Mouse (Mus musculus) intestine, embryonic 16.5 days (tissue): ENCODE measurements around the gene Olfr1164. TPM values are rescaled to one million over a fixed set of nuclear protein-coding genes. Genes with fewer than 3 reads are reported as not detected.

Source experiments
- ATAC-seq: fragments of 200-750 bp; cut with Nextera tagmentation; 2 replicates; pipeline ENCODE4 v1.8.0; 2017; ENCODE audit warnings: moderate TSS enrichment, moderate library complexity
- H3K27ac ChIP-seq: fragments of 300-500 bp; sonication (generic); 2 replicates; pipeline ENCODE4 v1.5.1; 2014; ENCODE audit warnings: mild to moderate bottlenecking, low read length
- H3K27me3 ChIP-seq: fragments of 300-500 bp; sonication (generic); replicated peaks from 2 replicates; pipeline ENCODE4 v1.6.1; 2014; ENCODE audit warnings: low read length, control low read depth, mixed read lengths; ENCODE audit not compliant: control insufficient read depth, insufficient read depth
- H3K36me3 ChIP-seq: fragments of 300-500 bp; sonication (generic); 2 replicates; pipeline ENCODE4 v1.6.1; 2014; ENCODE audit warnings: low read length, control low read depth; ENCODE audit not compliant: control insufficient read depth, insufficient read depth
- H3K4me1 ChIP-seq: fragments of 300-500 bp; sonication (generic); 2 replicates; pipeline ENCODE4 v1.6.1; 2014; ENCODE audit warnings: low read length, control low read depth, mixed read lengths; ENCODE audit not compliant: control insufficient read depth, insufficient read depth
- H3K4me2 ChIP-seq: fragments of 300-500 bp; sonication (generic); 2 replicates; pipeline ENCODE4 v1.6.1; 2014; ENCODE audit warnings: low read depth, low read length, control low read depth
- H3K4me3 ChIP-seq: fragments of 300-500 bp; sonication (generic); 2 replicates; pipeline ENCODE4 v1.5.1; 2014; ENCODE audit warnings: mild to moderate bottlenecking, low read length
- H3K9ac ChIP-seq: fragments of 300-500 bp; sonication (generic); 2 replicates; pipeline ENCODE4 v1.6.1; 2014; ENCODE audit warnings: low read depth, low read length
- H3K9me3 ChIP-seq: fragments of 300-500 bp; sonication (generic); 2 replicates; pipeline ENCODE4 v1.6.1; 2016; ENCODE audit warnings: low read length, control low read depth; ENCODE audit not compliant: control insufficient read depth
- WGBS: fragments of 180-500 bp; shearing (Covaris S2); extraction: QIAGEN DNeasy Blood & Tissue Kit; methylation state at CpG from one replicate; pipeline ENCODE4 v1.1.7; 2014; 5-methylcytosine and 5-hydroxymethylcytosine counted together
- polyA plus RNA-seq: library from polyadenylated mRNA; unstranded; fragments of >200 nt; fragmentation: Nextera tagmentation; extraction: Ambion mirVana; gene quantifications from 2 replicates; pipeline ENCODE4 v1.2.1, GENCODE M21; 2015

Olfr1164 gene
- not detected in 2 replicates for polyA plus RNA-seq

- Histone ChIP-seq H3K27me3 (no peaks in the 10 kb centered on the region), H3K4me3 (no peak within 1 kb of the TSS), H3K4me1 (no peaks in the 10 kb centered on the region), H3K27ac (no peak within 1 kb of the TSS), H3K9ac (no peak within 1 kb of the TSS), H3K36me3 (no peaks in the 10 kb centered on the region), H3K9me3 (no peaks in the 10 kb centered on the region), H3K4me2 (no peak within 1 kb of the TSS)
- ATAC-seq = no peak
- WGBS = 70% methylated on average over 4 of the region's 4 CpGs
Measured at GRCm38 (mm10) chr2:88093866-88094265, at the start of gene Olfr1164. Gene Olfr1164 (minus strand): TSS chr2:88093966.

GRCm38 (mm10) chr2:88128172-88128571 is 34.4 kb upstream of the Olfr1164 start, which contains the start of gene Olfr1166:
Gene Olfr1166 (minus strand): TSS chr2:88128272.
- H3K36me3 ChIP-seq = no peaks in the 10 kb centered on the region
- 85% methylated on average over 1 of the region's 1 CpGs for WGBS

GRCm38 (mm10) chr2:88071730-88072129 is 22.0 kb downstream of the Olfr1164 start, which contains the start of gene Olfr1163:
Gene Olfr1163 (minus strand): TSS chr2:88071830.
- Histone ChIP-seq H3K9me3 (no peaks in the 10 kb centered on the region), H3K4me3 (no peak within 1 kb of the TSS), H3K4me2 (no peak within 1 kb of the TSS), H3K27ac (no peak within 1 kb of the TSS), H3K27me3 (no peaks in the 10 kb centered on the region), H3K4me1 (no peaks in the 10 kb centered on the region), H3K9ac (no peak within 1 kb of the TSS), H3K36me3 (no peaks in the 10 kb centered on the region)
- ATAC-seq = no peak

More at GRCm38 (mm10) chr2:88128172-88128571, 34.4 kb upstream of the Olfr1164 start, which contains the start of gene Olfr1166:
- Histone ChIP-seq H3K4me3 (no peak within 1 kb of the TSS), H3K27me3 (no peaks in the 10 kb centered on the region), H3K27ac (no peak within 1 kb of the TSS), H3K9ac (no peak within 1 kb of the TSS), H3K4me2 (no peak within 1 kb of the TSS), H3K4me1 (no peaks in the 10 kb centered on the region), H3K9me3 (no peaks in the 10 kb centered on the region)
- no peak for ATAC-seq

DNA sequence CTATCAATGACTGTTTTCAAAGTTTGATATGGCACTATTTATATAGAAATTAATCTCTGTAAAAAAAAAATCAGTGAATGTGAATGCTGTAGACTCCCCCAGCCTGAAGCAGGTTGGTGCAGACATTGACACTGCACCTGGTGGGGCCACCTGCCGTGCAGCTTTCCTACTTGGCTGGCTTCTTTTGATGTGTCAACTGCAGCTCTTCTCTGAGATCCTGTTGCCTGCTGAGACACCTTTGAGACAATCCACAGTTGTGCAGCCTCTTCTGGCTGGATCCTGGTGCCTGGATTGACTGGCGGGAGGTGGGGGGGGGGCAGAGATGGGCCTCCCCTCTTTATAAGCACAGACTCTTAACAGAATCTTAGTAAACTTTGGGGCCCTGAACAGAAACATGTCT is 30.2 kb downstream of the Olfr1164 start:
- H3K9ac ChIP-seq = no peak overlapping the region
- H3K27me3 ChIP-seq = no peaks in the 10 kb centered on the region
- WGBS = 87% methylated on average over 2 of the region's 2 CpGs
- ATAC-seq = no peak
- H3K9me3 ChIP-seq = no peaks in the 10 kb centered on the region
- no peak overlapping the region for H3K4me3 ChIP-seq
- no peaks in the 10 kb centered on the region for H3K36me3 ChIP-seq
- H3K4me2 ChIP-seq = no peak overlapping the region
- no peaks in the 10 kb centered on the region for H3K4me1 ChIP-seq
- no peak overlapping the region for H3K27ac ChIP-seq

DNA sequence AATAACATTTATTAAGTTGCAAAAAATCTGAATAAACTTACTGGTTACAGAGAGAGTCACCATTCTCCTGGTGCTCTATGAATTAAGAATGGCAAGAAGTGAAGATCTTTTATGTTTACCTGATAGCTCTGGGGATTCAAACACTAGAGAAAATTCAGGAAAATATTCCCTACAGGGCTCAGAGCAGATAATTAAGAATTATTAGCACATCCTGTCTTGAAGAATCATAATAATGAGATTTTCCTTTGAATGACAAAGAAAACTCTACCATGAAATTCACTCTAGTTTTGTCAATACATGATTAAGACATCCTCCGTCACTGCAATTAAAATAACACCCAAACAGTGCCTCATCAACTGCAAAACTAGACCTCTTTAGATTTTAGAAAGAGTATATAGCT is 42.7 kb downstream of the Olfr1164 start, which contains the start of gene Olfr1162:
TSS of gene Olfr1162 (minus strand) at position 101 of the 400 bp plus-strand sequence.
- 84% methylated on average over 1 of the region's 1 CpGs for WGBS
- Histone ChIP-seq H3K9me3 (no peaks in the 10 kb centered on the region), H3K4me3 (no peak within 1 kb of the TSS), H3K27me3 (no peaks in the 10 kb centered on the region), H3K27ac (no peak within 1 kb of the TSS), H3K4me1 (no peaks in the 10 kb centered on the region), H3K9ac (no peak within 1 kb of the TSS), H3K4me2 (no peak within 1 kb of the TSS), H3K36me3 (no peaks in the 10 kb centered on the region)
- no peak for ATAC-seq

Other genes starting within 250 kb of the Olfr1164 start
- gene Olfr1150-ps1, start 250.0 kb downstream of the Olfr1164 start, polyA plus RNA-seq = not detected in 2 replicates
- gene Olfr1151, start 238.1 kb downstream of the Olfr1164 start, polyA plus RNA-seq = not detected in 2 replicates
- gene Olfr1152, start 227.5 kb downstream of the Olfr1164 start, polyA plus RNA-seq = not detected in 2 replicates
- not detected in 2 replicates for gene Olfr1153, start 199.0 kb downstream of the Olfr1164 start, polyA plus RNA-seq
- not detected in 2 replicates for gene Olfr1154, start 188.8 kb downstream of the Olfr1164 start, polyA plus RNA-seq
- not detected in 2 replicates for gene Olfr1155, start 148.8 kb downstream of the Olfr1164 start, polyA plus RNA-seq
- not detected in 2 replicates for gene Olfr1156, start 140.9 kb downstream of the Olfr1164 start, polyA plus RNA-seq
- not detected in 2 replicates for gene Olfr1157, start 125.7 kb downstream of the Olfr1164 start, polyA plus RNA-seq
- not detected in 2 replicates for gene Olfr74, start 119.3 kb downstream of the Olfr1164 start, polyA plus RNA-seq
- not detected in 2 replicates for gene Olfr1158, start 103.9 kb downstream of the Olfr1164 start, polyA plus RNA-seq
- gene Olfr1160, start 85.7 kb downstream of the Olfr1164 start, polyA plus RNA-seq = not detected in 2 replicates
- gene Olfr1161, start 71.2 kb downstream of the Olfr1164 start, polyA plus RNA-seq = not detected in 2 replicates
- gene Olfr73, start 56.3 kb downstream of the Olfr1164 start, polyA plus RNA-seq = 0.07 TPM in 1 of 2 replicates, not detected in the other
- not detected in 2 replicates for gene Olfr1162, start 42.8 kb downstream of the Olfr1164 start, polyA plus RNA-seq
- not detected in 2 replicates for gene Olfr1163, start 22.1 kb downstream of the Olfr1164 start, polyA plus RNA-seq
- gene Olfr1166, start 34.3 kb upstream of the Olfr1164 start, polyA plus RNA-seq = not detected in 2 replicates
- gene Olfr1167, start 61.2 kb upstream of the Olfr1164 start, polyA plus RNA-seq = not detected in 2 replicates
- gene Olfr1168, start 87.9 kb upstream of the Olfr1164 start, polyA plus RNA-seq = not detected in 2 replicates
- not detected in 2 replicates for gene Olfr1170, start 134.4 kb upstream of the Olfr1164 start, polyA plus RNA-seq
- not detected in 2 replicates for gene Olfr1173, start 185.9 kb upstream of the Olfr1164 start, polyA plus RNA-seq
- gene Olfr1174-ps, start 221.2 kb upstream of the Olfr1164 start, polyA plus RNA-seq = 0.11 TPM in 1 of 2 replicates, not detected in the other
- gene Olfr1175-ps, start 233.2 kb upstream of the Olfr1164 start, polyA plus RNA-seq = not detected in 2 replicates
- gene Olfr1176, start 242.8 kb upstream of the Olfr1164 start, polyA plus RNA-seq = not detected in 2 replicates